Mouse (Mus musculus) lung, postnatal 0 days (tissue): ENCODE data around the gene Pif1.

Source experiments
- CTCF ChIP-seq: IDR thresholded peaks from 2 replicates; pipeline ENCODE4 v1.5.1; 2016; ENCODE audit warnings: antibody characterized with exemption, mild to moderate bottlenecking
- EP300 ChIP-seq: IDR thresholded peaks from 2 replicates; pipeline ENCODE4 v1.6.1; 2016; ENCODE audit warnings: antibody characterized with exemption, mild to moderate bottlenecking, control low read depth

DNA sequence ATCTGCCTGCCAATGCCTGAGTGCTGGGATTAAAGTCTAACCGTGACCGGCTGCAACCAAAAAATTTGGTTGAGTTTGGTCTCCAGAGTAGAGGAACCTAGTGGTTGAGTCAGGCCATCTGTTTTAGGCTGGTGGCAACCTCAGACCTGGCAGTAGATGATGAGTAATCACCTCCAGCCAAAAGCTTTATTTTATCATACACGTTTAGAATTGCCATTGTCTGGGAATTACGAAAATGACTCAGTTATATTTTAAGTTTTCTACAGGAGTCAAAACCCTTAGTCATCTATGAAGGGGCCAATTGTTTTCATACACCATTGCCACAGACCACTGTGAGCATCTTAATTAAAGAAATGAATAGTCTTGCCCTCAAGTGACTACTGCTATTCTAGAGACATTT lies 50.0 kb downstream of the Pif1 start:
- TF ChIP-seq CTCF (no peak), EP300 (no peak)
